26 mouse cellular contexts compared by ENCODE assay signal in genomic region chr3:50063396-50063795, GRCm38 (mm10).
"Had no signal": no experiment of that assay in that cellular context is flagged by ENCODE, and none has a peak within 500 bp of the region (broad histone marks: within the 10 kb centered on the region; RNA-seq: fewer than 3 reads in every experiment).

No protein-coding gene starts in this region.

- H3K36me3 ChIP-seq: heart, embryonic 13.5 days; heart, embryonic 15.5 days; hindbrain, embryonic 13.5 days; hindbrain, embryonic 15.5 days; kidney, embryonic 15.5 days; limb, embryonic 10.5 days; limb, embryonic 12.5 days; liver, embryonic 13.5 days had no signal

- H3K9me3 ChIP-seq: heart, embryonic 13.5 days; heart, embryonic 15.5 days; hindbrain, embryonic 13.5 days; hindbrain, embryonic 15.5 days; kidney, embryonic 15.5 days; limb, embryonic 10.5 days; limb, embryonic 12.5 days; liver, embryonic 13.5 days had no signal

- ATAC-seq: hindbrain, postnatal 0 days; intestine, embryonic 16.5 days had no signal

- H3K4me1 ChIP-seq: heart, embryonic 13.5 days; heart, embryonic 15.5 days; hindbrain, embryonic 13.5 days; hindbrain, embryonic 15.5 days; kidney, embryonic 15.5 days; limb, embryonic 10.5 days; limb, embryonic 12.5 days; liver, embryonic 13.5 days had no signal

- H3K4me3 ChIP-seq: gastrocnemius, adult 2 months; heart, embryonic 13.5 days; heart, embryonic 15.5 days; hindbrain, embryonic 13.5 days; hindbrain, embryonic 15.5 days; kidney, embryonic 15.5 days; left cerebral cortex, adult 2 months; limb, embryonic 10.5 days; limb, embryonic 12.5 days; liver, embryonic 13.5 days had no signal

- H3K4me2 ChIP-seq: heart, embryonic 11.5 days; heart, embryonic 13.5 days; heart, embryonic 15.5 days; hindbrain, embryonic 13.5 days; hindbrain, embryonic 15.5 days; kidney, embryonic 15.5 days; limb, embryonic 12.5 days; liver, embryonic 11.5 days; liver, embryonic 13.5 days had no signal

- DNase-seq: gastrocnemius, adult 2 months; gastrocnemius, postnatal 10 days; gastrocnemius, postnatal 25 days; heart, adult 18-20 months; heart, postnatal 14 days; heart, postnatal 36 days; kidney, adult 11 months; kidney, adult 2 months; kidney, adult 9 months; kidney, postnatal 14 days; kidney, postnatal 36 days; liver; liver, embryonic 13.5 days had no signal

- H3K27me3 ChIP-seq: heart, embryonic 13.5 days; heart, embryonic 15.5 days; hindbrain, embryonic 13.5 days; hindbrain, embryonic 15.5 days; kidney, embryonic 15.5 days; limb, embryonic 12.5 days; liver, embryonic 13.5 days had no signal

- H3K27ac ChIP-seq: gastrocnemius, adult 2 months; heart, embryonic 13.5 days; heart, embryonic 15.5 days; hindbrain, embryonic 13.5 days; hindbrain, embryonic 15.5 days; hindbrain, postnatal 0 days; kidney, embryonic 15.5 days; kidney, postnatal 0 days; left cerebral cortex, adult 2 months; limb, embryonic 10.5 days; limb, embryonic 12.5 days; liver, embryonic 13.5 days had no signal

- H3K9ac ChIP-seq: heart, embryonic 13.5 days; heart, embryonic 15.5 days; hindbrain, embryonic 13.5 days; hindbrain, embryonic 15.5 days; kidney, embryonic 15.5 days; limb, embryonic 12.5 days; liver, embryonic 13.5 days had no signal
